Comparison of ENCODE assay signal across 30 mouse cellular contexts in the genomic region with DNA sequence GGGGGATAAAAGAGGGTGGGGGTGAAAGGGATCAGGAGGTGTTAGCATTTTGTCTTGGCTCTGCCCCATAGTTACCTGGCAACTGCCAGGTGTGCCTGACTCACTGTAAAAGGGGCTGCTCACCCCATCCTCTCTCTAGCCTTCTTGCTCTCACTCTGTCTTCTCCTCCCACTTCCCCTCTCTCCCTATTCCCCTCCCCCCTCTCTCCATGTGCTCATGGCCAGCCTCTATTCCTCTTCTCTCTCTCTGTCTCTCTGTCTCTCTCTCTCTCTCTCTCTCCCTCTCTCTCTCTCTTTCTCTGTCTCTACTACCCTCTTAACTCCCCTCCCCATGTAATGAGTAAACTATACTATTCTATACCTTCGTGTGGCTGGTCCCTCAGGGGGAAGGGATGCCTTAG. TPM values are rescaled to one million over a fixed set of nuclear protein-coding genes. Genes with fewer than 3 reads are reported as not detected.
DNase-seq lines count a peak whose midpoint lies in the region; ATAC-seq lines count a peak whose summit lies in the region.
"Had no signal": no experiment of that assay in that cellular context is flagged by ENCODE, and none has a peak within 500 bp of the region (broad histone marks: within the 10 kb centered on the region; RNA-seq: fewer than 3 reads in every experiment).

No protein-coding gene starts in this region.

- H3K4me1 ChIP-seq in heart, embryonic 10.5 days = peaks cover 21% of the 10 kb centered on the region
- H3K4me1 ChIP-seq in hindbrain, embryonic 11.5 days (replicated peaks; ENCODE audit: control insufficient read depth, insufficient read depth, low read length) = no peaks in the 10 kb centered on the region
- H3K4me1 ChIP-seq in hindbrain, embryonic 12.5 days = peaks cover 11% of the 10 kb centered on the region; the same call in 1 of the 2 replicates
- H3K4me1 ChIP-seq in liver, embryonic 11.5 days (replicated peaks; ENCODE audit: control insufficient read depth, insufficient read depth, low read length) = peaks cover 24% of the 10 kb centered on the region
- peaks cover 40% of the 10 kb centered on the region for H3K4me1 ChIP-seq in liver, embryonic 16.5 days (ENCODE audit: control insufficient read depth, low read depth, low read length)
- H3K4me1 ChIP-seq: embryonic facial prominence, embryonic 15.5 days; lung, embryonic 15.5 days; neural tube, embryonic 12.5 days had no signal

- no peak overlapping the region for H3K4me2 ChIP-seq in hindbrain, embryonic 11.5 days (replicated peaks; ENCODE audit: low read depth, low read length)
- no peak overlapping the region for H3K4me2 ChIP-seq in hindbrain, embryonic 12.5 days (replicated peaks)
- peak overlapping the region; percentile 48 for H3K4me2 ChIP-seq in liver, embryonic 11.5 days
- H3K4me2 ChIP-seq in liver, embryonic 16.5 days (ENCODE audit: low read depth, low read length) = 0 out of 2 replicates have a peak overlapping the region, but pooled peaks have one; percentile 69
- H3K4me2 ChIP-seq: embryonic facial prominence, embryonic 15.5 days; limb, embryonic 15.5 days; lung, embryonic 15.5 days; midbrain, embryonic 11.5 days; neural tube, embryonic 12.5 days had no signal

- no peaks in the 10 kb centered on the region for H3K36me3 ChIP-seq in heart, embryonic 10.5 days
- no peaks in the 10 kb centered on the region for H3K36me3 ChIP-seq in hindbrain, embryonic 11.5 days (ENCODE audit: control insufficient read depth, insufficient read depth, low read length)
- no peaks in the 10 kb centered on the region for H3K36me3 ChIP-seq in hindbrain, embryonic 12.5 days
- H3K36me3 ChIP-seq in liver, embryonic 11.5 days (ENCODE audit: control insufficient read depth, insufficient read depth, low read length) = no peaks in the 10 kb centered on the region
- H3K36me3 ChIP-seq in liver, embryonic 16.5 days (ENCODE audit: control insufficient read depth, insufficient read depth) = no peaks in the 10 kb centered on the region
- H3K36me3 ChIP-seq: embryonic facial prominence, embryonic 10.5 days; embryonic facial prominence, embryonic 15.5 days; limb, embryonic 10.5 days; limb, embryonic 15.5 days; lung, embryonic 15.5 days; neural tube, embryonic 12.5 days had no signal

- H3K4me3 ChIP-seq in heart, embryonic 10.5 days = no peak overlapping the region
- H3K4me3 ChIP-seq in hindbrain, embryonic 11.5 days (ENCODE audit: low read depth, low read length) = no peak overlapping the region
- no peak overlapping the region for H3K4me3 ChIP-seq in hindbrain, embryonic 12.5 days
- H3K4me3 ChIP-seq in liver, embryonic 11.5 days (ENCODE audit: low read depth, low read length) = no peak overlapping the region
- H3K4me3 ChIP-seq in liver, embryonic 16.5 days (ENCODE audit: low read depth, low read length) = no peak overlapping the region
- H3K4me3 ChIP-seq: embryonic facial prominence, embryonic 10.5 days; embryonic facial prominence, embryonic 15.5 days; limb, embryonic 10.5 days; limb, embryonic 15.5 days; lung, embryonic 15.5 days; myocyte; neural tube, embryonic 12.5 days had no signal

- 0 out of 2 replicates have a peak, but pooled peaks have one; percentile 15 for ATAC-seq in hindbrain, embryonic 11.5 days (ENCODE audit: low FRiP score)
- ATAC-seq in hindbrain, embryonic 12.5 days (ENCODE audit: low FRiP score) = no peak
- ATAC-seq in liver, embryonic 11.5 days (replicated peaks; ENCODE audit: low FRiP score) = peak; percentile 26; the same call in 1 of the 2 replicates
- ATAC-seq in liver, embryonic 16.5 days (ENCODE audit: low read depth) = no peak
- ATAC-seq: CD4-positive, CD25-positive, alpha-beta regulatory T cell, adult 4 months; hindbrain, postnatal 0 days had no signal

- H3K9me3 ChIP-seq in heart, embryonic 10.5 days = no peaks in the 10 kb centered on the region
- no peaks in the 10 kb centered on the region for H3K9me3 ChIP-seq in hindbrain, embryonic 11.5 days (ENCODE audit: control insufficient read depth, low read length)
- no peaks in the 10 kb centered on the region for H3K9me3 ChIP-seq in hindbrain, embryonic 12.5 days (replicated peaks)
- H3K9me3 ChIP-seq in liver, embryonic 11.5 days (ENCODE audit: control insufficient read depth, low read length) = no peaks in the 10 kb centered on the region
- no peaks in the 10 kb centered on the region for H3K9me3 ChIP-seq in liver, embryonic 16.5 days (replicated peaks; ENCODE audit: control insufficient read depth, low read length)
- H3K9me3 ChIP-seq: embryonic facial prominence, embryonic 10.5 days; embryonic facial prominence, embryonic 15.5 days; limb, embryonic 10.5 days; limb, embryonic 15.5 days; lung, embryonic 15.5 days; neural tube, embryonic 12.5 days had no signal

- 0 out of 2 replicates have a peak, but pooled peaks cover 7% of the 10 kb centered on the region for H3K27me3 ChIP-seq in heart, embryonic 10.5 days (ENCODE audit: insufficient read depth, poor library complexity, severe bottlenecking)
- no peaks in the 10 kb centered on the region for H3K27me3 ChIP-seq in hindbrain, embryonic 11.5 days (ENCODE audit: control insufficient read depth, insufficient read depth, low read length)
- H3K27me3 ChIP-seq in hindbrain, embryonic 12.5 days = no peaks in the 10 kb centered on the region
- H3K27me3 ChIP-seq in liver, embryonic 11.5 days (replicated peaks; ENCODE audit: control insufficient read depth, insufficient read depth, low read length) = no peaks in the 10 kb centered on the region
- no peaks in the 10 kb centered on the region for H3K27me3 ChIP-seq in liver, embryonic 16.5 days (ENCODE audit: control insufficient read depth, insufficient read depth, low read depth, low read length)
- H3K27me3 ChIP-seq: embryonic facial prominence, embryonic 15.5 days; limb, embryonic 15.5 days; lung, embryonic 15.5 days; neural tube, embryonic 12.5 days had no signal

- no peak overlapping the region for H3K9ac ChIP-seq in hindbrain, embryonic 11.5 days (ENCODE audit: low read depth, low read length)
- H3K9ac ChIP-seq in hindbrain, embryonic 12.5 days = no peak overlapping the region
- peak overlapping the region; percentile 55 for H3K9ac ChIP-seq in liver, embryonic 11.5 days (ENCODE audit: low read depth, low read length)
- peak overlapping the region; percentile 61 for H3K9ac ChIP-seq in liver, embryonic 16.5 days (ENCODE audit: low read depth, low read length)
- H3K9ac ChIP-seq: embryonic facial prominence, embryonic 15.5 days; limb, embryonic 15.5 days; lung, embryonic 15.5 days; neural tube, embryonic 12.5 days had no signal

- WGBS in heart, embryonic 10.5 days = 31% methylated on average over 1 of the region's 1 CpGs
- WGBS in hindbrain, embryonic 11.5 days = 16% methylated on average over 1 of the region's 1 CpGs
- 24% methylated on average over 1 of the region's 1 CpGs for WGBS in hindbrain, embryonic 12.5 days
- 33% methylated on average over 1 of the region's 1 CpGs for WGBS in liver, embryonic 11.5 days
- WGBS in liver, embryonic 16.5 days (ENCODE audit: insufficient replicate concordance) = 16% methylated on average over 1 of the region's 1 CpGs

- H3K27ac ChIP-seq in heart, embryonic 10.5 days = peak overlapping the region; percentile 71; the same call in 1 of the 2 replicates
- no peak overlapping the region for H3K27ac ChIP-seq in hindbrain, embryonic 11.5 days (ENCODE audit: low read depth, low read length)
- H3K27ac ChIP-seq in hindbrain, embryonic 12.5 days = no peak overlapping the region
- H3K27ac ChIP-seq in liver, embryonic 11.5 days (ENCODE audit: low read depth, low read length) = peak overlapping the region; percentile 90
- H3K27ac ChIP-seq in liver, embryonic 16.5 days (ENCODE audit: low read length) = peak overlapping the region; percentile 97
- H3K27ac ChIP-seq: embryonic facial prominence, embryonic 15.5 days; hindbrain, postnatal 0 days; limb, embryonic 10.5 days; limb, embryonic 15.5 days; lung, embryonic 15.5 days; neural tube, embryonic 12.5 days had no signal

- no peak for DNase-seq in heart, embryonic 10.5 days (ENCODE audit: low spot score)
- DNase-seq in heart, adult 11 months = no peak
- DNase-seq in hindbrain, embryonic 11.5 days (ENCODE audit: low spot score) = no peak
- DNase-seq in liver, embryonic 11.5 days (ENCODE audit: low spot score) = no peak
- DNase-seq in ovary, adult 18-20 months (ENCODE audit: low spot score) = no peak
- DNase-seq in MN1 (ENCODE audit: low spot score) = no peak
- DNase-seq: adrenal gland, adult 8-10 months; cerebellum, adult 2 months; cerebellum, postnatal 25 days; gastrocnemius, postnatal 10 days; heart, postnatal 4 days; kidney, adult 9 months; kidney, postnatal 10 days had no signal

RNA-seq across cellular contexts. Expression of gene Mc3r, which starts 41.3 kb away (rescaled TPM):
- polyA plus RNA-seq in heart, embryonic 10.5 days (2016; fragmentation: Nextera tagmentation; extraction: Ambion mirVana) = not detected in 2 replicates
- polyA plus RNA-seq in hindbrain, embryonic 11.5 days (2014; fragmentation: Nextera tagmentation; extraction: Ambion mirVana) = not detected in 2 replicates
- not detected in 2 replicates for polyA plus RNA-seq in hindbrain, embryonic 12.5 days (2016; fragmentation: Nextera tagmentation; extraction: Ambion mirVana)
- 0.06 and 0.08 TPM in 2 replicates for polyA plus RNA-seq in liver, embryonic 11.5 days (2014; fragmentation: Nextera tagmentation; extraction: Ambion mirVana)
- polyA plus RNA-seq in liver, embryonic 16.5 days (2015; fragmentation: Nextera tagmentation; extraction: Ambion mirVana) = 0.04 and 0.06 TPM in 2 replicates
- polyA plus RNA-seq: CD4-positive, CD25-positive, alpha-beta regulatory T cell, adult 4 months; embryonic facial prominence, embryonic 10.5 days; embryonic facial prominence, embryonic 15.5 days; heart, embryonic 16.5 days; intestine, embryonic 16.5 days; large intestine, adult 2 months; limb, embryonic 10.5 days; limb, embryonic 15.5 days; lung, embryonic 15.5 days; midbrain, embryonic 11.5 days; myocyte; neural tube, embryonic 12.5 days; small intestine, adult 2 months; stomach, embryonic 14.5 days had no signal

RNA-seq across cellular contexts. Expression of gene Fam210b, which starts 55.7 kb away (rescaled TPM):
- polyA plus RNA-seq in heart, embryonic 10.5 days (2016; fragmentation: Nextera tagmentation; extraction: Ambion mirVana) = 23.3 and 24.9 TPM in 2 replicates
- polyA plus RNA-seq in hindbrain, embryonic 11.5 days (2014; fragmentation: Nextera tagmentation; extraction: Ambion mirVana) = 27.6 TPM in 2 replicates
- polyA plus RNA-seq in hindbrain, embryonic 12.5 days (2016; fragmentation: Nextera tagmentation; extraction: Ambion mirVana) = 31.8 and 33.1 TPM in 2 replicates
- polyA plus RNA-seq in liver, embryonic 11.5 days (2014; fragmentation: Nextera tagmentation; extraction: Ambion mirVana) = 56.2 and 63.7 TPM in 2 replicates
- 136 and 144 TPM in 2 replicates for polyA plus RNA-seq in liver, embryonic 16.5 days (2015; fragmentation: Nextera tagmentation; extraction: Ambion mirVana)

Comparison
In these comparisons a context has a peak if more than half of its experiments do, and no peak if none do; other contexts are left out.
1. ATAC-seq: peak in hindbrain, embryonic 11.5 days (single experiment) and liver, embryonic 11.5 days (single experiment); none in hindbrain, embryonic 12.5 days (single experiment) and liver, embryonic 16.5 days (single experiment).
2. H3K27ac ChIP-seq: peak in heart, embryonic 10.5 days (single experiment), liver, embryonic 11.5 days (single experiment) and liver, embryonic 16.5 days (single experiment); none in hindbrain, embryonic 11.5 days (single experiment) and hindbrain, embryonic 12.5 days (single experiment).
3. H3K4me2 ChIP-seq: peak in liver, embryonic 11.5 days (single experiment) and liver, embryonic 16.5 days (single experiment); none in hindbrain, embryonic 11.5 days (single experiment) and hindbrain, embryonic 12.5 days (single experiment).
4. H3K9ac ChIP-seq: peak in liver, embryonic 11.5 days (single experiment) and liver, embryonic 16.5 days (single experiment); none in hindbrain, embryonic 11.5 days (single experiment) and hindbrain, embryonic 12.5 days (single experiment).